Mouse (Mus musculus) CH12.LX (cell line): ENCODE data around the gene Sobp.

Experiments
- CTCF ChIP-seq, 2 experiments: IDR thresholded peaks in 1 of 2; conservative IDR thresholded peaks in 1 of 2; 2 replicates each; pipeline ENCODE4 v1.5.1; 2011 to 2012; ENCODE audit warnings: low read depth in 2 of 2, low read length in 2 of 2, improper control_type of control experiment in 1 of 2, inconsistent platforms in 1 of 2, mild to moderate bottlenecking in 1 of 2, moderate library complexity in 1 of 2
- EP300 ChIP-seq: IDR thresholded peaks from 2 replicates; pipeline ENCODE4 v1.6.1; 2011; ENCODE audit warnings: low read length, improper control_type of control experiment
- MAX ChIP-seq: IDR thresholded peaks from 2 replicates; pipeline ENCODE4 v1.6.1; 2011; ENCODE audit warnings: low read length, improper control_type of control experiment

DNA sequence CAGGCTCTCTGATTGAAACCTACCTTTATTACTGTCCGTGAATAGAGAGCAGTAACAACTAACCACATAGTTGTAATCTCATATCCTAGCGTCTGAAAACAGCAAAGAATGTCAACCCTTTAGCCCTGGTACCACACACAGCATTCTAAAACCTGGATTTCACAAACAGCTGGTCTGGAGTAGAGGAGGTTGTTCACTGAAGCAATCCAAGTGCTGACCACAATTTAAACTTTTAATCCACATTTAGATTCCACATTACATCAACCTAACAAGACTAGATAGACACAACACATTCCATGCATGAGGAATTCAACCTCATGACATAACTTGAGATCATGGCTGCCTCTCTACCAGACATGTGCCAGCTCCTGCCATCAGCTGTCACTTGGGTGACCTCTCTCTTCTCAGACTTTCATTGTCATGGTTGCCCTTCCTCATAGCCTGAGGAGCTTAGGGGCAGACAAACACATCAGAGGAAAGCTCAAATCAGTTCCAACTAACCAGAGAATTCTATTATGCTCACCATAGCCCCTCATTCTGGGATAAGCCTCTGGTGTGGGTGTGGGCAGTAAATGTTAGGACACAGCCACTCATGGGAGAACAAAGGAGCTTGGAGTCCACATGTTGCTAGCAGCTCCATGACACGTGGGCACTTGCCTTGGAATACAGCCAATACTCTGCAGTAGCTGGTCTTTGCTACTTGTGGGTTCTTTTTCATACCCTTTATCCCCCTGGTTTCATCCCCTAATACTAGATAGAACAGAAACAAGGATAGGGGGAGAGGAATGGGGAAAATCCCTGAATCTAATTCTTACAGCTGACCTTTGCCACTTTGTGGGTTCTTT is 58.0 kb downstream of the Sobp start:
- TF ChIP-seq MAX (no peak), CTCF (conservative IDR thresholded peaks at IDR 0.05 in 1 of 2, IDR thresholded peaks at IDR 0.05 in 1 of 2; ENCODE audit: low read depth in 2 of 2, low read length in 2 of 2) (no peak), EP300 (no peak)
